Mouse (Mus musculus) gastrocnemius, postnatal 25 days (tissue): ENCODE data around the gene Ccnb1. TPM values are rescaled to one million over a fixed set of nuclear protein-coding genes. Genes with fewer than 3 reads are reported as not detected.
A peak's percentile ranks its signal among the peaks of the same experiment; 100 is the strongest.
"Not testable (repeated sequence)": the region's sequence is repeated elsewhere in the genome, so short reads cannot be mapped to it uniquely, and the experiment has no call there.

Experiments used
- DNase-seq: peaks from one replicate; pipeline ENCODE4 v3.0.0; 2022
- total RNA-seq, 2 experiments: library from RNA; stranded (reverse); gene quantifications; 1 replicate in 1 of 2; 2 replicates in 1 of 2; pipeline ENCODE4 v1.2.3; 2021

Ccnb1 gene
- total RNA-seq, 2 experiments from 2014 or later: 1.0 to 1.2 TPM

DNA sequence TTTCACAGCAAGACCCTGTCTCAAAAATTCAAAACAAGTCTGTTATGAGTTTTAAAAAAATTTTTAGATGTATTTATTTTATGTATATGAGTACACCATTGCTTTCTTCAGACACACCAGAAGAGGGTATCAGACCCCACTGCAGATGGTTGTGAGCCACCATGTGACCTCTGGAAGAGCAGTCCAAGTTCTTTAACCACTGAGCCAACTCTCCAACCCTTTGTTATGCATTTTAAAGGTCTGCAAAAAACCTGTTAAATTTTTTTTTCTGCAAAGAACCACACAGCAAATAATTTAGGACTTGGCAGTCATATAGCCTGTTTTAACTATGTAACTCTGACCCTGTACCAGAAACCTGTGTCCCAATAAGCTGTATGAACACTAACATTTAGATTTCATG, 11.7 kb downstream of the Ccnb1 start:
- no peak for DNase-seq

DNA sequence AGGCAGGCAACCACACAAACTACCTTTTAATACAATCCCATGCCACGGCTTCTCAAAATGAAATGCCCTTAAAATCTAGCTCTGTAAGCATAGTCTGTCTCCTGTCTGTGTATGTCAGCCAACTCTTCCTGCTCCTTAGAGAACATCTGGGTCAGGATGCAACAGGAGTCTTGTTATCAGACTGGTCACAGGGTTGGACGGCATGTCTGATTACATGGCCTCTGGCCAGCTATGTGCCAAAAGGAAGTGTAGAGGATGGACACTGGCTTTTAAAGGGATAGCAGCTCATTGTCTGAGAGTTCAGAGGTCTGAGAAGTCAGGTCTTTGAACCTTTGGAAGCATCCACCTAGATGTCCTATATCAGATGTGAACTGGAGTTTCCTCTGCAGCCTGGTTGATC, 31.0 kb downstream of the Ccnb1 start:
- no peak for DNase-seq

DNA sequence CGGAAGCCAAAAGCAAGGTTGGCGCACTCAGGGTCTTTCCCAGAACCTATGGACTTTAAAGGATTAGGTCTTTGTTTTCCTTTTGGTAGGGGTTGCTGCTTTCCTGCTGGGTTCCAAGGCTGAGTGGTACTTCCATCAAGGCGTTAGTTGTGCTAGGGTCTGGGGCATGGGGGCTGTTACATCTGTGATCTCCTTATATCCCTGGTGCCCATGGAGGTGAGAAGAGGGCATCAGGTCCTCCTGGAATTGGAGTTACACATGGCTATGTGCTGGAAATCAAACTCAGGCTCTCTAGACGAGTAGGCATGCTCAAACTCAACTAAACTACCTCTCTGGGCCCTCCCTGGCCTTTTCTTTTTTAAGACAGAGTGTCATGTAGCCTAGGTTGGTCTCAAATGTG, 32.2 kb downstream of the Ccnb1 start:
- no peak for DNase-seq

DNA sequence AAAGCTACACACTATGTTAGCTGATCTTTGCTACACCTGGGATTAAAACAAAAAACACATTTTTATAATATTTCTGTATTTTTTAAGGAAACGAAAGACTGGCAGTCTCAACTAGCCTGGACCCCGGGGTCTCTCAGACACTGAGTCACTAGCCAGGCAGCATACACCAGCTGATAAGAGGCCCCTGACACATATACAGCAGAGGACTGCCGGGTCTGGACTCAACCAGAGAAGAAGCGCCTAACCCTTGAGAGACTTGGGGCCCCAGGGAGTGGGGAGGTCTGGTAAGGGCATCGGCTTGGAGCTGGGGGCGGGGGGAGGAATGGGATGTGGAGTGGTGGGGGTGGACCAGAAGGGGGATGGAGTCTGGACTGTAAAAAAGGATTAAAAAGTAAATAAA, 33.4 kb downstream of the Ccnb1 start:
- DNase-seq: no peak

DNA sequence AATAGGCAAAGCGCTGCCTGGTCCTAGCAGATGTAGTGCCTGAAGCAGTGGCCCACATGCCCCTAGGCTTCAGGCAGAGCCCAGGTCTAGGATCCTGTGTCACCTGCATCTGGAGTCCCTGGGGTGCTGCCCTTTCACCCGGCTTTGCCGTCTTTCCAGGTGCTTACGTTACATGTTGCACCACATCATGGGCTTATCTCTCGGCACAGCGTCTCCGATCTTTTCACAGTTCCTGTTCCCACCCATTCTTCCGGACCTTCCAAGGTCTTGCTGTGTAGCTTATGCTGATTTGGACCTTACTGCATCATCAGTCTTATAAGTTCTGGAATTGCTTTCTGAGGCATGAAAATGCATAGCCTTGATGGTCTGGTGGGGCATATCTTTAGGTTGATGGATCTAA, 33.8 kb downstream of the Ccnb1 start:
- DNase-seq: no peak

DNA sequence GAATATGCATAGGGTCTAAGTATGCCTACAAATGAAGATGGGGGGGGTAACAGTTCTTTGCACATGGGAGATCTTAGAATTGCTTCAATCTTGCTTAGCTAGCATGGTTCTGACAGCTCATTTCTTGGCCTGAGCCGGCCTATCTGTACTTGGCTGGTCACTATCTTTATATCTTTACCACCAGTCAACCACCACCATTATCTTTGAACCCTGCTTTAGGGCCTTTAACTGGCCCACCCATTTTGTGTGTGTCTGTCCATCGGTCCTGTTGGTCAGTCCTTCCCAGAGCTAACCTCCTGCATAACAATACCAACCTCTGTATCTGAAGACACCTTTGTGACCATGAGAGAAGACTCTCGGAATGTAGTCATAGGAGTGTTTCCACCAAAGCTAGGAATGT, 35.0 kb downstream of the Ccnb1 start:
- no peak for DNase-seq

DNA sequence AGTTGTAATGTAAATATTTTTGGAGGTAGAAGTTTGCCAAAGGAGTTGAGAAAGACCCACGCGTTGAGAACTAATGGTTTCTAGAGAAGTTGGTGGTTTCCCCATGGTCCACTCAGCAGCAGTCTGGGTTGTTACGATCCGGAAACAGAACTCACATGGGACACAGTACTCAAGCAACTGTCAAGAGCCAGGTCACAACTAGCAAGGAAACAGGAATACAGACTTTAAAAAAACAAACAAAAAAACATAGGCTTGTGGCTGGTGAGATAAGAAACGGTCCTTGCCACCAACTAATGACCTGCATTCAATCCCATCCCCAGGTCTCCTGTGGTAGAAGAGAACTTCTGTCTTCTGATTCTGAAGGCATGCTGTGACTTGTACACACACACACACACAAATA, 35.6 kb downstream of the Ccnb1 start:
- DNase-seq: no peak

DNA sequence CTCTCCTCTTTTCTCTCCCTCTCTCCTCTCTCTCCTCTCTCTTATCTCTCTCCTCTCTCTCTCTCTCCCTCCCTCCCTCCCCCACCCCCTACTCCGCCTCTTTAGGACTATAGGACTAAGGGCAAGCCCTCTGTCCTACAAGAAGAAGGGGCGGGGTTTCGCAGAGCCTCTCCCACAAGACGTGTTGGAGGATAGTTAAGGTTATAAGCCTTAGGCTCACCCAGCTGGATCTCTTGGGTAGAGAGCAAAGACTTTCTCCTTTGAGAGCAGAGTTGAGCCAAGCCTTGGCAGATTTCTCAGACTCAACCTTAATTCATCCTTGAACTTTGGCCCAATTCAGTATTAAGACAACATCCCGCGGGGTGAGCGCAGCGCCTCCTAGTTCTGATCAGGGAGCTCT, 37.7 kb downstream of the Ccnb1 start:
- DNase-seq: no peak

DNA sequence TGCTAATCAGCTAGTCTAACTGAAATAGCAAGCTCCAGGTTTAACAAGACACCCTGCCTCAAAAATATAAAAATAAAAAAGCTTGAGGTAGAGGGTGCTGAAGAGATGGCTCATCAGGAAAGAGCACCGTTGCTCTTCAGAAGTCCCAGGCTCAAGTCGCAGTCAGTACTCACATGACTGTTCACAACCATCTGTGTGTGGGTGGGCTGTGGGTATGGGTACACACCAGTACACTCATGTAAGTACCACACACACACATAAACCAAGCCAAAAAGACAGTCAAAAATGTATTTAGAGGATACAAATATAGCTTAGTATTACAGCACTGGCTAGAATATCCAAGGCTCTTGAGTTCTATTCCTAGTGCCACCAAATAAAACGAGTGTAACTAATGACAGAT, 40.3 kb downstream of the Ccnb1 start:
- no peak for DNase-seq

DNA sequence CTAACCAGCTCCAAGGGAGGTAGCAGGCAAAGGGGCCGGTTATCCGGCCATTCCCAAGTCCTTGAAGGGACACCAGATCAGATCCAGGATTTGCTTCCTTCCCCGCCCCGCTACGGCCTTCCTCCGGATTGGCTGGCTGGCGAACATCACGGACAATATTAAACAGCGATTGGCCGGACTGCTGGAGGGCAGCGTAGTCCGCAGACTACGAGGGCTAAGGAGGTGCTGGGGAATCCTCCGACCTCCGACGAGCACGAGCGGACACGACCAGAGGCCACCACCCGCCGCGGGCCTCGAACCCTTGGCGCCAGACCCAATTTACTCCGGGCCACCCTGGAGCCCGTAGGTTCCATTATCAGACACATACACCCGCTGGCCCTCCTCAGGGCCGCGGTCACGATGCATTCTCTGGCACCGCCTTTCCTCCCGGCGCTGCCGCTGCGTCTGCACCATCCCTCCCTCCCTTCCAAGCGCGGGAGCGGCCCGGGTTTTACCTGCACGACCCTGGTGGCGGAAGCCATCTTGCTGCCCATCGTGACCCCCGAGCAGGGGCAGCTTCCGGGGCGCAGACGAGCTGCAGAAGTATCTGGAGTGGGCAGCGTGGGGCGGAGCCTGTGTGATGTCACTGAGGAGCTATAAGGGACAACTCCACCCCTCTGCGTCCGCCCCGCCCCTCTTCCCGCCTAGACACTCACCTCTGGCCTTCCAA, 42.2 kb downstream of the Ccnb1 start, which contains the start of gene Mrps36:
Gene Mrps36 (minus strand): TSS at position 624 of the 709 bp plus-strand sequence.
- peak; percentile 91 for DNase-seq

DNA sequence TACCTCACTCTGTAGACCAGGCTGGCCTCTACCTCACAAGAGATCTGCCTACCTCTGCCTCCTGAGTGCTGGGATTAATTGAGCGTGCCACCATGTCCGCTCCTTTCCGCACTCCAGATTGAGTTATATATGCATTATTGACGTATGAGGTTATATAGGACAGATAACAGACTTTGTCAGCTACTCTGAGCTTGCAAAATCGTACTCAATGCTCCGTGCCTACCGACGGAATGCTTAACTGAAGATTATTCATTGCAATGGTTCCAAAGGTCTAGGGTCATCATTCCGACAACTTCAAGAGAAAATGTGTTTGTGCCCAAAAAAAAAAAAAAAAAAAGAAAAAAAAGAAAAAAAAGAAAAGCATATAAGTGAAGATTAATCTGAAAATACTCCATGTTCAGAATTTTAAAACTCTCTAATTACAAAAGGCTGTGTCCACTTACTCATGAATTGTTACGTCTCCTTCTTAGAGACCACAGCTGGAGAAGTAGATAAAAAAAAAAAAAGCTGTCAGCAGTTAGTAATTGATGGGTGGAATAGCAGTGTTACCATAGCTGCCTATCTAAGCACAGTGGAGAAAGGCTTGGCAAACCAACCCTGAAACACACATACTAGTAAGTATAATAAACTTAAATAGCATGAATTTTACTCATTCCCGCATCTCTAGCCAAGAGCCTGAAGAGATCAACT, 42.9 kb downstream of the Ccnb1 start:
- no peak for DNase-seq

DNA sequence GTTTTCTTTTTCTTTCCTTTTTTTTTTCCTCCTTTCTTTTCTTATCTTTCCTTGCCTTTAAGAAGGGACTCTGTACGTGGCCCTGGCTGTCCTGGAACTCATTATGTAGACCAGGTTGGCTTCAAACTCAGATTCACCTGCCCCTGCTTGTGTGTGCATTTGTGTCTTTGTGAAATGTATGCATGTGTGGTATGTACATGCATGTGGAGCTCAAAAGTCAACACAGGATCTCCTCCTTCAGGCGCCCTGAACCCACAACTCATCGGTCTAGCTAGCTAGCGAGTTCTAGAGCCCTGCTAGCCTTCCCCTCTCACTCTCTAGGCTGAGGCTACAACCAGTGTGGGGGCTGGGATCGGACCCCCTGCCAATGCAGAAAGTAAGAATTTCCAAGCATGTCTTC, 43.5 kb downstream of the Ccnb1 start:
- no peak for DNase-seq

DNA sequence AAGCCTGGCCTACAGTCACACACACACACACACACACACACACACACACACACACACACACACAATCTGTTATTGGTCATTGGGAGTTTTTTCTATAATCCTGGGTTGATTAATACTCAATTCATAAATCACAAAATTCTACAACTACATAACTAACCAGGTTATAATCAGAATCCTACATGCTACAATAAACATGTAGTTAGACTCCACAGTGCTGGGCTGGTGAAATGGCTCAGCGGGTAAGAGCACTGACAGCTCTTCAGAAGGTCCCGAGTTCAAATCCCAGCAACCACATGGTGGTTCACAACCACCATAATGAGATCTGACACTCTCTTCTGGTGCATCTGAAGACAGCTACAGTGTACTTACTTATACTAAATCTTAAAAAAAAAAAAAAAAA, 53.6 kb downstream of the Ccnb1 start:
- DNase-seq: no peak

DNA sequence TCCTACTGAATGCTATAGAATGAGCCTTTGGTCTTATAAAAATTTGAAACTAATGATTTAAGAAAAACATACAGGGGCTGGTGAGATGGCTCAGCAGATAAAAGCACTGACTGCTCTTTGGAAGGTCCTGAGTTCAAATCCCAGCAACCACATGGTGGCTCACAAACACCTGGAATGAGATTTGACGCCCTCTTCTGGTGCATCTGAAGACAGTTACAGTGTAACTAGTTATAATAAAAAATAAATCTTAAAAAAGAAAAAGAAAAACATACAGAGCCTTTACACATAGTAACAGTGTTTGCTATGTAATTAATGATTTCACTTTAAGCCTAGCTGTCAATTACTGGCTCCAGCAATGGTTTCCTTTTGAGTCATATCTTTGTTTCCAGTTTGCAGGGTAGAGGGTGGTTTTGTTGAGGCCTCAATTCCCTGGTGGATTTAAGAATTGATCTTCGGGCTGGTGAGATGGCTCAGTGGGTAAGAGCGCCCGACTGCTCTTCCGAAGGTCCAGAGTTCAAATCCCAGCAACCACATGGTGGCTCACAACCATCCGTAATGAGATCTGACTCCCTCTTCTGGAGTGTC, 54.8 kb downstream of the Ccnb1 start:
- DNase-seq: not testable (repeated sequence)

DNA sequence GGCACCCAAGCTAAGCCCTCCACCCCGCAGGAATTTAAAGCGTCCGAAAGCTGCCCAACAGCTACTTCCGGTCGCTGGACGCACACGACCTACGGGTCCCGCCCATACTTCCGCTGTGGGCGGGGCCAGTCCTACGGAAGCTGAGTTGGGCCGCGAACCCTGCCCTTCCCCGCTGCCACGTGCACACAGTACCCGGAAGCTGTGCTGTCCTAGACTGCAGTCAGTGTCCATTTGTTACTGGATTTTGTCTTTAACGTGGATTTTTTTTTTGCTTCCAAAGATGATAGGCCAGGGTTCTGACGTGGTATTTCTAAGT, 55.6 kb downstream of the Ccnb1 start, which contains the start of gene Cdk7:
Gene Cdk7 (minus strand): TSS at position 79 of the 316 bp plus-strand sequence.
- DNase-seq: peak; percentile 92

DNA sequence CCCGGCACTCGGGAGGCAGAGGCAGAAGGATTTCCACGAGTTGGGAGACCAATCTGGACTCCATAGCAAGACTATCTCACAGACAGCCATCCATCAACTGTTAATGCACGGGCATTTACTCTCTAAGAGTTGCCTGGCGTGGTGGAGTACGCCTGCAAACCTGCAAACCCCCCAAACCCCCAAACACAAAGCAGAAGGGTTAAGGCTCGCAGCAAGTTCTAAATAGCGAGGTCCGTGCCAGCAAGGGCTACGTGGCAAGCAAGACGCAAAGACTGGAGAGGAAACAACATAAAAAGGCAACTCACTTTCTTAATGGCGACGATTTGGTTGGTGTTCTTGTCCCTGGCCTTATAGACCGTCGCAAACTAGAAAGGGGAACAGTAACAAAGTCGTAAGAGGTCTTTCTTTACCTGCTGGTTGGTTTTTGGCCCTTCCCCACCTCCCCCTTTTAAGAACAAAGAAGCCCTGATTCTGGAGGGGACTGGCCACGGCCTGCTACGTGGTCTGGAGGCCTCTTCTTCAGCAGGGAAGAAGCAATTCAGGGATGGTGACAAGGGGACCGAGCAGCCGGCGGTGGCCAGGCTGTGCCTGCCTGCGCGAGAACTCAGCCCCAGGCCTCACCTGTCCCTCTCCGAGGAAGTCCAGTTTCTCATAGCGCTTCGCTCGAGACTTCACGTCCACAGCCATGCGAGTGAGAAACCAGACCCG, 56.1 kb downstream of the Ccnb1 start:
- DNase-seq: no peak

Other genes starting within 250 kb of the Ccnb1 start
- under 1 TPM in 1 of 2 experiments, not detected in 1; 0.32 TPM for gene Ocln, start 233.9 kb downstream of the Ccnb1 start, total RNA-seq
- gene Marveld2, start 169.6 kb downstream of the Ccnb1 start, total RNA-seq: under 1 TPM; 0.28 to 0.38 TPM
- 10 to 100 TPM; 57.7 to 58.0 TPM for gene Ak6, start 135.6 kb downstream of the Ccnb1 start, total RNA-seq
- gene Rad17, start 135.5 kb downstream of the Ccnb1 start, total RNA-seq: 10 to 100 TPM in 1 of 2 experiments, 1 to 10 TPM in 1; 9.4 to 11.0 TPM
- 1 to 10 TPM; 5.7 to 9.2 TPM for gene Taf9, start 135.0 kb downstream of the Ccnb1 start, total RNA-seq
- under 1 TPM; 0.18 to 0.43 TPM for gene Ccdc125, start 116.9 kb downstream of the Ccnb1 start, total RNA-seq
- 10 to 100 TPM; 11.2 to 13.5 TPM for gene Cdk7, start 55.6 kb downstream of the Ccnb1 start, total RNA-seq
- 100 to 1,000 TPM; 145 to 155 TPM for gene Mrps36, start 41.9 kb downstream of the Ccnb1 start, total RNA-seq
- gene Cenph, start 10.7 kb downstream of the Ccnb1 start, total RNA-seq: not detected
- 10 to 100 TPM; 10.5 to 11.3 TPM for gene Slc30a5, start 46.9 kb upstream of the Ccnb1 start, total RNA-seq